Mouse (Mus musculus): ENCODE results near the gene Asb12. TPM values are rescaled to one million over a fixed set of nuclear protein-coding genes. Genes with fewer than 3 reads are reported as not detected.

Gene Asb12
- polyA plus RNA-seq, 1 experiment from 2014 or later, result not detected

DNA sequence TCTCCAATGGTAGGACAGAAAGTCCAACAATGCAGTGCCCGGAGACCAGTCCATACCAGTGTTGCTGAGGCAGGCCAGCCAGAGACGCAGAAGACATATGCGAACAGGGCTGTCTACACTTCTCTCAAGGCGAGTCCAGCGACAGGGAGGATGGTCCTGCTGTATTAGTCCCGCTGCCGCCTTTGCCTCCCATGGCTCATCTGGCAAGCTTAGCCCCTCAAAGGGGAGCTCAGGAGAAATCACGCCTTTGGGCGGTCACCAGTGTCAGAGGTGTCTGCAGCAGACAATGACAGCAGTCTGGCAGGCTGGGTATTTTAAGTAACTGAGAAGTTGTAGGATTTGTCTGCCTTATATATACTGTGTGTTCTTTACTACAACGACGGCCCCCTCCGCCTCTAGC lies 114.4 kb downstream of the Asb12 start:
- H3K4me1 ChIP-seq (replicated peaks), result no peaks in the 10 kb centered on the region
- H3K9ac ChIP-seq (replicated peaks), result peak overlapping the region; percentile 58
- 21% methylated on average over 12 of the region's 12 CpGs for WGBS
- H3K27ac ChIP-seq, result peak overlapping the region; percentile 81; the same call in 1 of the 2 replicates
- peak overlapping the region; percentile 55 for H3K4me3 ChIP-seq (replicated peaks)
- ATAC-seq (ENCODE audit: insufficient number of reproducible peaks, insufficient read depth, low FRiP score, low TSS enrichment, low read depth), result no peak
- H3K4me2 ChIP-seq, result peak overlapping the region; percentile 58
- peaks cover 22% of the 10 kb centered on the region; the same call in 1 of the 2 replicates for H3K27me3 ChIP-seq
- H3K36me3 ChIP-seq, result no peaks in the 10 kb centered on the region
- H3K9me3 ChIP-seq, result no peaks in the 10 kb centered on the region

- 38% methylated on average over 1 of the region's 1 CpGs for WGBS
Measured at GRCm38 (mm10) chrX:95442261-95442660, 115.5 kb downstream of the Asb12 start.

GRCm38 (mm10) chrX:95441290-95441689 lies 116.5 kb downstream of the Asb12 start:
- H3K4me3 ChIP-seq (replicated peaks), result no peak overlapping the region
- H3K4me1 ChIP-seq (replicated peaks), result no peaks in the 10 kb centered on the region
- no peaks in the 10 kb centered on the region for H3K9me3 ChIP-seq
- H3K4me2 ChIP-seq, result no peak overlapping the region
- no peak overlapping the region for H3K27ac ChIP-seq
- peaks cover 22% of the 10 kb centered on the region; the same call in 1 of the 2 replicates for H3K27me3 ChIP-seq
- no peaks in the 10 kb centered on the region for H3K36me3 ChIP-seq
- H3K9ac ChIP-seq (replicated peaks), result no peak overlapping the region
- ATAC-seq (ENCODE audit: insufficient number of reproducible peaks, insufficient read depth, low FRiP score, low TSS enrichment, low read depth), result no peak

More at GRCm38 (mm10) chrX:95442261-95442660, 115.5 kb downstream of the Asb12 start:
- no peak for ATAC-seq (ENCODE audit: insufficient number of reproducible peaks, insufficient read depth, low FRiP score, low TSS enrichment, low read depth)
- peaks cover 22% of the 10 kb centered on the region; the same call in 1 of the 2 replicates for H3K27me3 ChIP-seq
- H3K4me3 ChIP-seq (replicated peaks), result no peak overlapping the region
- H3K4me2 ChIP-seq, result no peak overlapping the region
- H3K27ac ChIP-seq, result no peak overlapping the region
- H3K9ac ChIP-seq (replicated peaks), result no peak overlapping the region
- H3K4me1 ChIP-seq (replicated peaks), result no peaks in the 10 kb centered on the region
- no peaks in the 10 kb centered on the region for H3K9me3 ChIP-seq
- no peaks in the 10 kb centered on the region for H3K36me3 ChIP-seq

DNA sequence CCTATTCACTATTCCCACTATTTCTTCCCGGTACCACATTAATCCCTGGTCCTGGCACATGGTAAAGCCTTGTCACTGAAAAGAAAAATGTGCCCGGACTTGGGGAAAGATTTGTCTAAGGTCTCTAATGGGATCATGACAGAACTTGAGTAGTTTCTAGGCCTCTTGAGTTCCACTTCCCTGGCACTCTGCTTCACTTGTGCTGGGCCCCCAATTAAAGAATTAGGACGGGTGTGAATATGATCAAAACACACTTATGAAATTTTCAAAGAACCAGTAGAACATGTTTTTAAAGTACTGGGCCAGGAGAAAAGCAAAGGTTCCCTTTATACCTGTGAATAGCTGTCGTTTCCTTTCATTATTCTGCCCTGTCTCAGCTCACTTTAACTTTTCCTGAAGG lies 119.3 kb downstream of the Asb12 start:
- no peak overlapping the region for H3K27ac ChIP-seq
- 80% methylated on average over 4 of the region's 4 CpGs for WGBS
- H3K36me3 ChIP-seq, result no peaks in the 10 kb centered on the region
- no peaks in the 10 kb centered on the region for H3K4me1 ChIP-seq (replicated peaks)
- no peak overlapping the region for H3K4me2 ChIP-seq
- no peak overlapping the region for H3K9ac ChIP-seq (replicated peaks)
- no peak for ATAC-seq (ENCODE audit: insufficient number of reproducible peaks, insufficient read depth, low FRiP score, low TSS enrichment, low read depth)
- no peak overlapping the region for H3K4me3 ChIP-seq (replicated peaks)
- H3K9me3 ChIP-seq, result no peaks in the 10 kb centered on the region
- peaks cover 8% of the 10 kb centered on the region; the same call in 1 of the 2 replicates for H3K27me3 ChIP-seq

GRCm38 (mm10) chrX:95437236-95437635 lies 120.6 kb downstream of the Asb12 start:
- H3K9ac ChIP-seq (replicated peaks), result no peak overlapping the region
- H3K4me1 ChIP-seq (replicated peaks), result no peaks in the 10 kb centered on the region
- H3K4me3 ChIP-seq (replicated peaks), result no peak overlapping the region
- H3K27ac ChIP-seq, result no peak overlapping the region
- peaks cover 4% of the 10 kb centered on the region; the same call in 1 of the 2 replicates for H3K27me3 ChIP-seq
- H3K36me3 ChIP-seq, result no peaks in the 10 kb centered on the region
- 78% methylated on average over 1 of the region's 1 CpGs for WGBS
- no peak for ATAC-seq (ENCODE audit: insufficient number of reproducible peaks, insufficient read depth, low FRiP score, low TSS enrichment, low read depth)
- H3K9me3 ChIP-seq, result no peaks in the 10 kb centered on the region
- H3K4me2 ChIP-seq, result no peak overlapping the region

Other genes starting within 250 kb of the Asb12 start
- 13.1 and 13.5 TPM in 2 replicates for gene Amer1, start 113.1 kb downstream of the Asb12 start, polyA plus RNA-seq (2016; fragmentation: Nextera tagmentation; extraction: Ambion mirVana)
- gene Pfn5, start 117 bp upstream of the Asb12 start, polyA plus RNA-seq (2016; fragmentation: Nextera tagmentation; extraction: Ambion mirVana), result not detected in 2 replicates
- gene Zc4h2, start 100.5 kb upstream of the Asb12 start, polyA plus RNA-seq (2016; fragmentation: Nextera tagmentation; extraction: Ambion mirVana), result 35.0 and 37.1 TPM in 2 replicates
- gene Zc3h12b, start 153.7 kb upstream of the Asb12 start, polyA plus RNA-seq (2016; fragmentation: Nextera tagmentation; extraction: Ambion mirVana), result 4.9 and 5.1 TPM in 2 replicates